Mouse (Mus musculus): ENCODE results near the gene Snx29.

Gene Snx29

GRCm38 (mm10) chr16:11783337-11783736 lies 460.6 kb downstream of the Snx29 start:
- DNase-seq (ENCODE audit: low spot score): no peak

GRCm38 (mm10) chr16:11784354-11784753 lies 461.6 kb downstream of the Snx29 start:
- DNase-seq (ENCODE audit: low spot score): no peak

GRCm38 (mm10) chr16:11785806-11786205 lies 463.1 kb downstream of the Snx29 start:
- no peak for DNase-seq (ENCODE audit: low spot score)

GRCm38 (mm10) chr16:11790476-11790875 lies 467.8 kb downstream of the Snx29 start:
- no peak for DNase-seq (ENCODE audit: low spot score)

- DNase-seq (ENCODE audit: low spot score): no peak
These were observed 470.7 kb downstream of the Snx29 start for GRCm38 (mm10) chr16:11793391-11793790.

- DNase-seq (ENCODE audit: low spot score): no peak
These were observed 471.9 kb downstream of the Snx29 start for GRCm38 (mm10) chr16:11794628-11795027.

GRCm38 (mm10) chr16:11795758-11796460 lies 473.2 kb downstream of the Snx29 start:
- no peak for DNase-seq (ENCODE audit: low spot score)

GRCm38 (mm10) chr16:11801960-11802539 lies 479.3 kb downstream of the Snx29 start:
- DNase-seq (ENCODE audit: low spot score): no peak
